Mouse (Mus musculus) cerebellum, postnatal 14 days (tissue): ENCODE measurements around the gene Bach2.

ENCODE experiments used
- DNase-seq, 2 experiments: peaks; one replicate each; pipeline ENCODE4 v3.0.0; 2021; ENCODE audit warnings: mixed read lengths in 2 of 2

Gene Bach2

DNA sequence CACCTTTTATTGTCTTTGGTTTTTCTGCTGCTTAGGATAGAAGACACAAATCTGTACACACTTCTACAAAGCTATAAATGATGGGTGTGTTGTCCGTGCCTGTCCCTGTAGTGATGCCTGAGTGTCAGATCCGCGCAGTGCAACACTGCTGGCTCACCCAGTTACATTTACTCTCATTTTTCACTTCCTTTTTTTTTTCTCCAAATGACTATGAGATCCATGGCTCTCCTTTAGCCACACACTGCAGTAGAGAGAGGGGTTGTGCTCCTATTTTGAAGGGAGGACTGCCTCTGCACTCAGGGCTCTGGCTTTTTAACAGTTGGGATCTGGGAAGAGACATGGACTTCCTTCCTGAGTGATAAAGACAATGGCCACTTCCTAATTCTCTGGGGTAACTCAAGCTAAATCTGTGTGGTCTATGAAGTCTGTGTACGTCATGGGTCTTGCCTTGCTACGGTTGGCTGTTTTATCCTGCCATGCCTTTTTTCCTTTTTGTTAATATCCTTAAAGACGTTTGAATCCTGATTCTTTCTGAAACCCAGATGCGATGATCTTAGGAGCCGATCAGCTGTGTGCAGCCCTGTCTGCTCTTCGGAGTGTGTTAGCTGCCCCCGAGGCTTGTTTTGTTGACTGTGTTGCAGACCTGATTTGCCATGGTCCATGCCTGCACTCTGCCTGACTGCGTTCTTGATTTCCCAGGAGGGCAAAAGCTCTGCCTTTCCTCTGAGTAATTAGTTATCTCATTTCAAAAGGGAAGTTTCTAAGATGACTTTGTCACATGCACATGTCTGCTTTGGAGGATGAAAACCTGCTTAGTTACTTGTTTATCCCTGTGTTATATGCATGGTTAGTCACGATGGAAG, 120.2 kb downstream of the Bach2 start:
- DNase-seq: peak; percentile 34 to 41

DNA sequence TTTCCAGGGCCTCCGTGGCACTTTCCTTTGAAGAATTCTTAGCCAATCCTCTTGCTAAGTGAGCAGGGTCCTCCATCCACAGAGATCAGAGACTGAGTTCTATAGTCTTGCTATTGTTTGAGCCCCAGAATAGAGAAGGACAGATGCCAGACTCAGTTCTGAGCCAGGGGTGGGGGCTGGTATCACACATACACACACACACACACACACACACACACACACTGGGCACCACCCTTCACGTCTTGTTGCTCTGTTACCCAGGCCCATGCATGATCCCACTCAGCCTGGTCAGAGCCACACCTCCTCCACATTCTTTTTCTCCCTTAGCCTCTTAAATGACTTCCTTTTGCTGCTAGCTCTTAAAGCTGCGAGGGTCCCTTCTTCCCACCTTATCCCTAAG, 121.0 kb downstream of the Bach2 start:
- DNase-seq: no peak

DNA sequence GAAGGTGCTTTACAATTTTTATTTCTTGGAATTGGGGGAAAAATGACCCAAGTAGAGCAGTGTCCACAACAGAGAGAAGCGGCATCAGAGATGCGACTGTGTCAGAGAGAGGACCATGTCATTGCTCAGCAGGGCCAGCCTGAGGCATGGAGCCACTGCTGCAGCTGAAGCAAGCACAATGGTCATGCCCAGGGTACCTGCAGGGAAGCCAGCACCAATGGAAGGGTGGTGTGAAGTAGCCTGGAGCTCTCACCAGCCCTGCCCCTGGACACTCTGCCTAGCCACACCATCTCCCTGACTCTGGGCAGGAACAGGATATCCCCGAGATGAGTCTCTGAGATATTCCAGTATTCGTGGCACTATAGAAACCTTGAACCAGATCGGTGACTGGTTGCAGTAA, 121.9 kb downstream of the Bach2 start:
- DNase-seq: no peak

DNA sequence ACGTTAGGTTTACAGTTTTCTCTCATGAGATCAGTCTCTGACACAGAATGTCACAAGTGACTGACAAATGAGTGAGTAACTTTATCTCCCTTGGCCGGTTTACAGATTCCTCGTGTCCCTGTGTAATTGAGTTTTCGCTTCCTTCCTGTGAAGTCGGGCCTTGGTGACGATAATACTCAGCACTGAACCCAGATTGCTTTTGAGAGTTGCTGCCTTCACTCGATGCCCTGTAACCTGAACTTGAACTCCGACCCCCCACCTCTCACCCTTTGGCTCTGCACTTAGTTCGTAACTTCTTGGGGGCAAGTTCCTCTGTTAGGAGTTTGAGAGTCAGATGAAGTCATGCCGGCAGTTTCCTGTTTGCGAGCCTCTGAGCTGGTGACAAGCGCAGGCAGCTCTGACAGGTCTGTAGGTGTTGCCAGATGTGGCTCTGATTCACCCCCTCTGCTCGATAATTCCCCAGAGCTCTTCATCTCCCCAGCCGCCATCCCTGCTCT, 124.9 kb downstream of the Bach2 start:
- DNase-seq: no peak

DNA sequence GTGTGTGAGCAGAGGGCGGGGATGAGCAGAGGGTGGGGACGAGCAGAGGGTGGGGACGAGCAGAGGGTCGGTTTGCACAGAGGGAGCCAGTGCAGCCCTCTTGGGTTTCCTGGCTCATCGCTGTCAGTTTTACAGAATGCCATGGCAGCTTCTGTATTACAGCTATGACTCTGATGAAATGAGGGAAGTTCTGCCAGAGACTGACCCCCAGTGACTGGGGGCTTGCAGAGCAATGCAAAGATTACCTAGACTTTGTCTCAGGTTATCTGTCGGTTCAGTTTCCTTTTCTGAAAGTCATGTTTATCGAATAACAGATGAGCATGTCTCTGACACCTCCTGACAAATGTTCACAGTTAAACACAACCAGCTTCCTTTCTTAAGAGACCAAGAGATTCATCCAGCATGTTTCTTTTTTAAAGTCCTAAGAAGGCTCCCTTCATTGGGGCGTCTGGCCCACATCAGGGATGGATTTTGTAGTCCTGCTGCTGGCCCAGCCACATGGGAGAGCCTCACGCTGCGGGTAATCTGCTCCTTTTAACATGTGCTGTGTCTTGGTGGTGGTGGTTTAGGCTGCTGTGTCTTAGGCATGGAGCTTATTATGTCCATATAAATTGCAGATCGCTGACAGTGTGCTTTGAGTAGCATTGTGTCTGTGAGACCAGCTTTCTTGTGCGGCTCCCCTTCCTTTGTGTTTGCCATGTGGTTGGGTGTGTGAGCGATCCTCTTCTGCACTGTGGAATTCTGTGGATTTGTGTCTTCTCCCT, 126.7 kb downstream of the Bach2 start:
- no peak for DNase-seq

DNA sequence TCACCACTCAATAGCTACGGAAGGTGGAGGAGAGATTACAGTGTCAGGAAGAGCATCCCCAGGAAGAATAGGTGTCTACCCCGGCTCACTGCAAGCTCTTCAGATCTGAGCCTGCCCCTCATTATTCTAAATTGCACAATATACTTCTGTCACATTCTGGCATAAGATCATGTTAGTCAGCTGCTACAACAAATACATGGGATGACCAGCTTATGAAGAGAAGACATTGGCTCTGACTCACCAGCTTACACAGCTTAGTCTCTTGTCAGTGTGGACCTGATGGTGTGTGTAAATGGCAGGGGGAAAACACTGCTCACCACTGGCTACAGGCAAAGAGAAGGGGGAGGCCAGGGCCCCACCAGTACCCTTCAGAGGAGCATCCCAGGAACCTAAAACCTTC, 127.6 kb downstream of the Bach2 start:
- DNase-seq: no peak

DNA sequence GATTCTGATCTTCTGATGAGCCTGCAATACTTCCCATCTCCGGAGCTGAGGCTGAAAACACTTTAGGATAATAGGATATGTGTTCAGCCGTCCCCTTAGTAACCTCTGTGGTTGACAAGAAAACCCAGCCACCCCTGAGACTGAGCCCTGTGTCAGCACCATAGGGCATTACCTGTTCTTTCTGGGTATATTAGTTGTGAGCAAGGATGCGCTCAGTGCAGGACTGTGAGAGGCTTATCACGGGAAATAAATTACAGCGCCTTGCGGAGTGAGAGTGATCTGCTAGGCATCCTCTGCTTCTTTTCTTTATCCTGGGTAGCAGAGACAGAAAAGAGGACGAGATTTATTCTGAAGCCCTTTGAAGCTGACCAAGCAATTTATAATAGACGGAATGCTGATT, 129.7 kb downstream of the Bach2 start:
- no peak for DNase-seq

DNA sequence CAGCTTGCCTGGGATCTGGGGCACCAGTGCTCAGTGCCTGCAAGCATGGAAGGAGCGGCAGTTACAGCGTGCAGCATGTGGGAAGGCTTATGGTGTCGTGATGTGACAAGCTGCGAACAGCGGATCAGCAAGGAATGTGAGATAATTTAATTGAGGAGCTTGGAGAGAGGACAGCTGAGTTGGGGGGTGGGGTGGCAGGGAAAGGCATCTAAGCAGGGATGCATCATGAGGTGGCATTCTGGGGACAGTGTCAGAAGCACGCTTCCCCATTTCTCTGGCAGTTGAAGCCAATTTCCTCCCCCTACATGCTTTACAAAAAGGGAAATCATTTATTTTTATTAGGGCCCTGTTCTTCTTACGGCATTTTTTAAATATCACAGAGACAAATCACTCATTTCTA, 134.5 kb downstream of the Bach2 start:
- peak in 1 of 2 experiments; percentile 40 for DNase-seq

DNA sequence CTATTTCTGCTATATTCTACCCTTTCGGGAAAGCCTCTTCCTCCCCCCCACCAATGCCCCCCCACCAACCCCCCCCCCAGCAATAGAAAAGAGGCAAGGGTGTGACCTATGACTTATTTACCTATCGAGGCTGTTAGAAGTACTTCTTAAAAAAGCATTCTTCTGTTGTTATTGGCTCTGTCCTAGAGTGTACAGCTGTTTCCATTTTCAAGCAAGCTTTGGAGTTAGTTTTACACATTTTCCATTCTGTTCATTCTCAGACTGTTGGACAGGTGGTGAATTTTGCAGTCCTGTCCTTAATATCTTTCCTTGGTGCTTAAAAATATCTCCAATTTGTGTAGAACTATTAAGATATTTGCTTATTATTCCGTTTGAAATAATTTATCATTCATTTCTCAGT, 134.9 kb downstream of the Bach2 start:
- DNase-seq: no peak

DNA sequence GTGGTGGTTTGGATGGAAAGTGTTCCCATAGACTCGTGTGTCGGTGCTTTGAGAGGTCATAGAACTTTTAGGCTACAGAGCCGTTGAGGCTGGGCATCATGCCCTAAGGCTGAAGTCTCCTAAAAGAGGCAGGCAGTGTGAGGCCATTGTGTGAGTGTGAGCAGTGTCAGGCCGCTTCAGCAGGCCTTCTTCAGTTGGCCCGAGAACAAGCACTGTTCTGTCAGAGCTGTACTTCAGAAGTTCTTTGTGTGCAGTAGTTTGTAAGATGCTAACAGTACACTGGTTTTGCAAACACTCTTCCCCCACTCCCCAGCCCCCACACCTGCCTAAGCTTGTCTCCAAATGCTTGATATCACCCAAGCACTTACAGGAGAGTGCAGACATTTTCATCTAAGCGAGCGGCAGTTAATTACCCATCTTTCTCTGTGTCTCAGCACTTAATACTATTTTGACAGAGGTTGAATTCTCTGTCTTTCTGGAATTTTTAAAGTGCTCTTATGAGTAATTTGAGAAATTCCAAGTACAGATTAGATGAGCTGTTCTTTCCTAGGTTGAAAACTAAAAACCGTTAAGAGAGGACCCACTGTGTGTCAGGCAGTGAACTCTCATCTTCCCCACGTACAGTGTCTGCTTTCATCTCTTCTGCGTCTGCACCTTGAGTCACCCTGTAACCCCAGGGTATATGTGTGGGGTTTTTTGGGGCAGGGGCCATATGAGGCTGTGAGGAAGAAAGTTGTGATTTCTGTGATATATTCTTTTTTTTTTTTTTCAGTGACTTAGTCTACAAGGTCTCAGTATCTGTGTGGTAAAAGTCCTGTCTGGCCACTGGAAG, 136.4 kb downstream of the Bach2 start:
- DNase-seq: no peak

DNA sequence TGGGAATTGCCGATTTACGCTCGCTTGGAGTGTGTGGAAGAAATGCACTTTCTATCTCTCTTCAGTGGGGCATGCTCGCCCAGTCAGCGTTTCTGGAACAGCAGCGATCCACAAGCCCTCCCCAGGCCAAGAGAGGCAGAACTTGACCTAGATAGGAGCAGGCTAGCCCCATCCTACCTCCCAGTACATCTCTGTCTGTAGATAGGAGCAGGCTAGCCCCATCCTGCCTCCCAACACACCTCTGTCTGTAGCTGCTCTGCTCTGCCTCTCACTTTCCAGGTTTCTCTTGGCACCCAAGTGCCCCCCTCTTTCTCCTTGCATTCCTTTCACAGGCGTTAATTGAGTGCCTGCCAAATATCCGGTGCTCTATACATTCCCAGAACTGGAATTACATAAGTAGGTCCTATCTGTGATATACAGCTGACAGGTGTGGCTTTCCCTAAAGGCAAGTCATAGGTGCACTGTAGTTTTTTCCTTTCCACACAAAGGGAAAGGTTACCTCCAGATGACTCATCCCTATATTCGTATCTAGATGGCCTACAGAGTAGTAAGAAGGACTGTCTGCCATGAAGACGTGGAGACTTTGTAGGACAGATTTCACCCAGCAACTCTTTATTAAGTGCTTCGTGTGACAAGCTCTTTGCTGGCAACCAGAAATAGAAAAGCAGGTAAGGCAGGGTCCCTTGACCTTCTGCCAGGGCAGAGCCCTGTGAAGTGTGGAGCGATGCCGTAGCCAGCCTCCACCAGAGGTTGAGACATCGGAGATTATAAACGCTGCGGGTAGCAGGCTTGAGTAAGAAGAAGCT, 137.3 kb downstream of the Bach2 start:
- no peak for DNase-seq

DNA sequence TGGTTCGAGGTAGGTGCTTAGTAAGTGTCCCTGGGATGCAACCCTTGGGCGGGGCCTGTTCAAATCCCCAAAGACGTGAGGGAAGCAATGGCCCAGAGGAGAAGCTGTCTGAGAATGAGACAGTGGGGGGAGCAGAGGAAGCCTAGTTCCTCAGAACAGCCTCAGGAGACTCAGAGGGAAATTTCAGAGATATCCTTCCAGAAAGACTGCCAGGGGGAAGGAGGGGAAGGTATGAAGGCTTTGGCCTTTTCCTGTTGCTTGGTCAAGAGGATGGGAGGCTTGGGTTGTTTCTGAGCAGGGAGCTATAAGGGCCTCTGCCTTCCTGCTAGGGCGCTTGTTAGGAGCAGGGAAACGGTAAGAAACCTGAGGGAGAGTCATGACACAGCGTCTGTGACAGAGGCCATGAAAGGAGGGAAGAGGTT, 137.9 kb downstream of the Bach2 start:
- no peak for DNase-seq

DNA sequence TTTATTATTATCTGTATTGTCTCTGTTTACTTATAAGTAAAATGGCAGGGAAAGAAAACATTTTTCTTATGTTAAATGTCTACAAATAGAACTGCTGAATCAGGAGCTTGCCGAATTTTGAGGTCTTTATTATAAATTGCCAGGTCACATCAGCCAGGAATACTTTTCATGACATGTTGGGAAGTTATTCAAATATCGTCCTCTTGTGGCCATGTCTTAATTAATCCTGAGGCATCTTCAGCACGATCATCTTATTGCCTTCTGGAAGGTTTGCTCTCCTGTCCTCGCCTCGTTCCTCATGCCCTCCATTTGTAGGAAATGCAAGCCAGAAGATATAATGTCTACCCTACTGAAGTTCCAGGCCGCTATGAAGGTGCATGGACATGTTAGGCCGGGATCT, 140.5 kb downstream of the Bach2 start:
- DNase-seq: no peak

DNA sequence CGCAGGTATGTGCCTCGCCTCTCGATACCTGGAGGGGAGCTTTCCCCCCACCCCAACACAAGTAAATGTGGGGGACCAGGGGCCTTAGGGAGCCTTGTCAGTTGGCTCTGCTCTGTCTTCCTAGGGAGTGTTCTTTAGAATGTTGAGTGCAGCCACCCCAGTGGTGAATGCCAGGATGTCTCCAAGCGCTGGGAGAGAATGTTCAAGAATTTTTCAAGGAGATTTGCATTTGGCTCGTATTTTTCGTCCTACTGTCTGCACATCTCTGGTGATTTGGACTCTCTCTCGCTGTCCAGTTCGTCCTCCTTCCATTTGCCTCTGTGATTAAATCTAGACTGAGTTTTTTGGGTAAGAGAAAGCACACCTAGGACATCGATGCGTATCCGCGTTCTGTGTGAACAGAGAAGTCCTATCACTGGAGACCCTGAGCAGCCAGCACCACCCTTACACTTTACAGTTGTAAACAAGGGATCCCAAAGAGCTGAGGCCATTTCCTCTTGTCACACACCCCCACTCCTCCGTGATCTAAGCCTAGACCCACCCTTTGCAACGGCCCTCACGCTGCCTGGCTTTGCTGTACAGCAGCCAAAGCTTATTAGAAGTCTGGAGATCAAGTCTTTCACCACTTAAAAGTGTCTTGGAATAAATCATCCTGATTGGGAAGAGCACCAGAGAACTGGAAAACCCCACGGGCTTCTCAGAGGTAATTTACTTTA, 143.2 kb downstream of the Bach2 start:
- DNase-seq: no peak

DNA sequence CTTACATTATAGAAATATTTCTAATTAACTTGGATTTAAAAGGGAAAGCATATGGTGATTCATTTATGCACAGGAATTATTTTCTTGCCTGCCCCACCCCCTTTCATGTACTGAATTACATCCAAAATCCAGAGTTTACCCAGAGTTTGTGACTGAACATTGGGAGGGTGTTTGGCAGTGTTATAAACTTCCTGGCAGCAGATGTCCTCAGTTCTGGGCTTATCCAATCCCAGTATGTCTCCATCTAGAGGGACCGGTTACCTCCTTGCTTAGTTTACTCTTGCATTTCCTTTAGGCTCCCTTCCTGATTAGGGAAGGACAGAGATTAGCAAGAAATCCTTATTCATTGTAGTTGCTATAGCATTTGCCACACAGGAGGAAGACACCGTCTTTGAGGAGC, 146.5 kb downstream of the Bach2 start:
- no peak for DNase-seq

DNA sequence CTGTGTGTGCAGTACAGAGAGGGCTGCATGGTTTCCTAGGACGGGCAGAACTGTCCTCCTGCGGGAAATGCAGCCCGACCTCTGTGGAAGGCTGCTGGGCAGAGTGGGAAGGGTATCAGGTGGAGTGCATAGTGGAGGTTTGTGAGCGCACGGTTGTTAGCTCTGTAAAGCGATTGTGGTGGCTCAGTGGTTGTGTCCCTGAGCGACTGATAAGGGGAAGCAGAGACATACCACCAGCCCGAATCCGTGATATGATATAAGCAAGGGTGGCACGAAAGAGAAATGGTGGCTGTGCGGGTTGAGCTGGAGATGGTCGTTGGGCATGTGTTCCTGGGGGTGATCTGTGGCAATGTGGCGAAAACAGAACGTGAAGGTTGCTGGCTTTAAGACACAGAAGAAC, 147.0 kb downstream of the Bach2 start:
- DNase-seq: no peak

DNA sequence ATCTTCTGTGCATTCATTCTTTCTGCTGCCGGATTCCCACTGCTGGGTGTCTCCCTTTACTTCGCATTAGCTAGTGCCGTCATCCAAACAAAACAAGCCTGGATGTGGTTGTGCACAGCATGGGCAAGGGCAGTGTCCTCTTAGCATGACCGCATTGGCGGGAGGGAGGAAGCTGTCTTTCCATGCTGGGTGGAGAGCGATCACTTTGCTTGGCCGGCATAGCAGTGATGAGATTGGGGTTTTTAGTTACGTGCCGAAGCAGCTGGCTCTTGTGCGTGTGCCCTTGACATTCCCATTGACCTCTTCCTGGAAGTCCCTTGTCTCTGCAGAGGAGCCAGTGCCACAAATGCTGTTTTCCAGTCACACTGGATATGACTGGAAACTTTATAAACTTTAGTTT, 147.7 kb downstream of the Bach2 start:
- no peak for DNase-seq

DNA sequence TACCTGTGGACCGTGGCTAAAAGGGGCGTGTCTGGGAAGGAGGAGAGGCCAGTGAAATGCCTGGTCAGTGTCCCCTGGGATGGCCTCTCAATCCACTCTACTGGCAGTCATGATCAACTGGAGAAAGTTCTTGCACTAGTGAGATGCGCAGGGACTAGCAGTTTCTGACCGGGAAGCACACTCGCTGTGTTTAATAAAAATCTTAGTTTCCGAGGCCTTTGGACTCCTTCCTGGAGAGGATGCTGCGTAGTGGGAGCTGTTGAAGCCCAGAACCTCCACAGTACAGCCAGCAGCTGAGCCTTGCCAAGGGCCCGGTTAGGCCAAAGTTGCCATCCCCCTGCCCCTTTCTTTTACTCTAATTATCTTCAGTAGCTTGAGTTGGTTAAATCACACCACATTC, 148.3 kb downstream of the Bach2 start:
- no peak for DNase-seq

DNA sequence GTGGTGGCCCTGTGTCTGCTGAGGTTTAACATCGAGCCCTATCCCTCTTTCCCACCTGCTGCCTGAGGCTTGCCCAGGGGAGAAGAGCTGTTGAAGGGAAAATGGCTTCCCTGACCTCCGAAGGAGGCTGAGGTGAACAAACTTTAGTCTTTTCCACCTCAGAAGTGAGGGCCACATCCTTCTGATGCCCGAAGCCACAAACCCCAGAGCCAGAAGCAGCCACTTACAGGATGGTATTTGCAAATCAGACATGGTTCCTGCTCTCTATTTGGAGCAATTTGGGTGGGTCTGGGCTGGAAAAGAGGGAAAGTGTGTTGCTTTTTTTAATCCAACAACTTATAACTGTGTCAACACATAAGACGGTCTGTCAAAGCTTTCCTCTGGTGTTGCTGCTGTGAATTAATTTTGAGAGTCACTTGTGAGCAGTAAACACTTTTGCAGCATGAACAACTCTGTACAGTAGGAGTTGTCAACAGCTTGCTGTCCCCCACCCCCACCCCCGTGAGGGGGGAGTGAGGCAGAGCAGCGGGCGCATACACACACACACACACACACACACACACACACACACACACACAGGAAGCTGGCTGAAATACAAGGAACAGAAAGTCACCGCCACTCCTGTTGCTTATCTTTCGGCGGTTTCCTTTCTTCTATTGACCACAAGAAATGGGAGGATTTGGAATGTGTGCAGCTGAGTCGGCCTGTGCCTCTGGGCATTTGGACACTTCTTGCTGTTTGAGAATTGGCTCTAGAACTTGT, 149.1 kb downstream of the Bach2 start:
- peak in 1 of 2 experiments; percentile 42 for DNase-seq

DNA sequence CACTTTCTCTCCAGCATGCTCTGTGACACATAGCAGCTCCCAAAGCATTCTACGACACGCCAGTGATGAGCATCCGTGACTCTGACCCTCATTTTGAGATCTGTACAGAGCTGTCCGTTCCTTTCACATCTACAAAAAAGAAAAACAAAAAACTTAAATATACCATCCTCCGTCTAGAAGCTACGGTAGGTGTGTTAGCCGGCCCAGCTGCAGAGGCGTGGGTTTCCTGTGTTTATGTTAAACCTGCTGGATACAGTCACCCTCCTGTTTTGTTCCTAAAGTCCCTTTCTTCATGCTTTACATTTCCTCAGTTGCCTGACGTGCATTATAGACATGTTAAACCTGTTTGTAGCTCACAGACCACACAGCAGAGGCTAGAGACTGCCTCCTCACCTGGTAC, 150.0 kb downstream of the Bach2 start:
- DNase-seq: no peak
